ENCODE assay signal across 21 mouse cellular contexts in genomic region chr2:117176937-117177336, GRCm38 (mm10). TPM values are rescaled to one million over a fixed set of nuclear protein-coding genes. Genes with fewer than 3 reads are reported as not detected.
DNase-seq lines count a peak whose midpoint lies in the region; ATAC-seq lines count a peak whose summit lies in the region.
"Had no signal": no experiment of that assay in that cellular context is flagged by ENCODE, and none has a peak within 500 bp of the region (broad histone marks: within the 10 kb centered on the region; RNA-seq: fewer than 3 reads in every experiment).

No protein-coding gene starts in this region.

- no peaks in the 10 kb centered on the region for H3K9me3 ChIP-seq in limb, embryonic 12.5 days
- H3K9me3 ChIP-seq in intestine, embryonic 16.5 days (ENCODE audit: control insufficient read depth, low read length): no peaks in the 10 kb centered on the region
- H3K9me3 ChIP-seq: embryonic facial prominence, embryonic 10.5 days; forebrain, embryonic 13.5 days; G1E; heart, embryonic 13.5 days; hindbrain, embryonic 13.5 days had no signal

- H3K4me3 ChIP-seq in limb, embryonic 12.5 days (replicated peaks): no peak overlapping the region
- H3K4me3 ChIP-seq in intestine, embryonic 16.5 days (ENCODE audit: low read length): no peak overlapping the region
- H3K4me3 ChIP-seq: embryonic facial prominence, embryonic 10.5 days; forebrain, embryonic 13.5 days; gastrocnemius, adult 2 months; heart, embryonic 13.5 days; hindbrain, embryonic 13.5 days had no signal

- no peaks in the 10 kb centered on the region for H3K27me3 ChIP-seq in limb, embryonic 12.5 days
- no peaks in the 10 kb centered on the region for H3K27me3 ChIP-seq in intestine, embryonic 16.5 days (replicated peaks; ENCODE audit: control insufficient read depth, insufficient read depth, low read length)
- H3K27me3 ChIP-seq: CH12.LX; forebrain, embryonic 13.5 days; heart, embryonic 13.5 days; hindbrain, embryonic 13.5 days had no signal

- peaks cover 41% of the 10 kb centered on the region for H3K36me3 ChIP-seq in limb, embryonic 12.5 days
- H3K36me3 ChIP-seq in intestine, embryonic 16.5 days (ENCODE audit: control insufficient read depth, insufficient read depth, low read length): peaks cover 9% of the 10 kb centered on the region

- H3K9ac ChIP-seq in limb, embryonic 12.5 days (replicated peaks): no peak overlapping the region
- no peak overlapping the region for H3K9ac ChIP-seq in intestine, embryonic 16.5 days (ENCODE audit: low read depth, low read length)
- H3K9ac ChIP-seq: forebrain, embryonic 13.5 days; forebrain, postnatal 0 days; heart, embryonic 13.5 days; hindbrain, embryonic 13.5 days had no signal

- ATAC-seq in limb, embryonic 12.5 days (ENCODE audit: insufficient number of reproducible peaks, insufficient read depth, low FRiP score, low TSS enrichment, low read depth): no peak
- no peak for ATAC-seq in intestine, embryonic 16.5 days
- ATAC-seq: forebrain, embryonic 13.5 days; forebrain, postnatal 0 days; hindbrain, postnatal 0 days had no signal

- H3K4me2 ChIP-seq in limb, embryonic 12.5 days: no peak overlapping the region
- H3K4me2 ChIP-seq in intestine, embryonic 16.5 days (ENCODE audit: low read depth, low read length): no peak overlapping the region
- H3K4me2 ChIP-seq: forebrain, embryonic 13.5 days; heart, embryonic 13.5 days; hindbrain, embryonic 13.5 days had no signal

- peaks cover 6% of the 10 kb centered on the region for H3K4me1 ChIP-seq in limb, embryonic 12.5 days (replicated peaks)
- no peaks in the 10 kb centered on the region for H3K4me1 ChIP-seq in intestine, embryonic 16.5 days (ENCODE audit: control insufficient read depth, insufficient read depth, low read length)
- H3K4me1 ChIP-seq: embryonic facial prominence, embryonic 10.5 days; hindbrain, embryonic 13.5 days had no signal

- DNase-seq in cerebellum, adult 9-11 months: peak; percentile 16
- no peak for DNase-seq in cerebellum, postnatal 4 days (ENCODE audit: low spot score in 2 of 2)
- DNase-seq in ovary, postnatal 14 days (ENCODE audit: low spot score): peak; percentile 6
- DNase-seq in ovary, adult 18-20 months (ENCODE audit: low spot score): no peak
- peak; percentile 54 for DNase-seq in ZHBTc4 (ENCODE audit: low read depth, low spot score)
- no peak for DNase-seq in adrenal gland, postnatal 36 days
- DNase-seq: adrenal gland, adult 8-10 months; forebrain, postnatal 0 days; gastrocnemius, adult 2 months; gastrocnemius, postnatal 25 days; heart, postnatal 4 days; kidney, adult 18-20 months had no signal

- WGBS in limb, embryonic 12.5 days: 61% methylated on average over 4 of the region's 4 CpGs
- 81% methylated on average over 4 of the region's 4 CpGs for WGBS in intestine, embryonic 16.5 days

- H3K27ac ChIP-seq in limb, embryonic 12.5 days: peak overlapping the region; percentile 23; the same call in 1 of the 2 replicates
- H3K27ac ChIP-seq in intestine, embryonic 16.5 days (ENCODE audit: low read length): no peak overlapping the region
- H3K27ac ChIP-seq: embryonic facial prominence, embryonic 10.5 days; forebrain, embryonic 13.5 days; gastrocnemius, adult 2 months; heart, embryonic 13.5 days; hindbrain, embryonic 13.5 days; hindbrain, postnatal 0 days had no signal

RNA-seq across cellular contexts. Expression of gene Spred1, which starts 55.8 kb away (rescaled TPM):
- polyA plus RNA-seq in limb, embryonic 12.5 days (2016; fragmentation: Nextera tagmentation; extraction: Ambion mirVana): 23.7 and 25.1 TPM in 2 replicates
- 4.6 TPM in 2 replicates for polyA plus RNA-seq in intestine, embryonic 16.5 days (2015; fragmentation: Nextera tagmentation; extraction: Ambion mirVana)
- 100 to 1,000 TPM in 1 of 2 experiments, 10 to 100 TPM in 1; 97.2 to 101 TPM for total RNA-seq in adrenal gland, postnatal 36 days (2021)

Comparison
In these comparisons a context has a peak if more than half of its experiments do, and no peak if none do; other contexts are left out.
1. DNase-seq: peak in cerebellum, adult 9-11 months (single experiment), ovary, postnatal 14 days (single experiment) and ZHBTc4 (single experiment); none in cerebellum, postnatal 4 days (0 of 2), ovary, adult 18-20 months (single experiment) and adrenal gland, postnatal 36 days (0 of 2).